Mouse (Mus musculus) hindbrain, embryonic 14.5 days (tissue): ENCODE data around the gene Med21. TPM values are rescaled to one million over a fixed set of nuclear protein-coding genes. Genes with fewer than 3 reads are reported as not detected.

ENCODE experiments used
- ATAC-seq: fragments of 200-750 bp; cut with Nextera tagmentation; 2 replicates; pipeline ENCODE4 v1.8.0; 2017; ENCODE audit warnings: moderate number of reproducible peaks, mild to moderate bottlenecking, moderate TSS enrichment, moderate library complexity; ENCODE audit not compliant: low FRiP score
- DNase-seq: peaks from one replicate; pipeline ENCODE4 v3.0.0-alpha.2; 2015; ENCODE audit warnings: low spot score
- H3K27ac ChIP-seq: fragments of 300-500 bp; sonication (generic); 2 replicates; pipeline ENCODE4 v1.5.1; 2014; ENCODE audit warnings: mild to moderate bottlenecking, moderate library complexity
- H3K27me3 ChIP-seq: fragments of 300-500 bp; sonication (generic); 2 replicates; pipeline ENCODE4 v1.6.1; 2014; ENCODE audit warnings: mild to moderate bottlenecking, low read length, mixed read lengths; ENCODE audit not compliant: control insufficient read depth, insufficient read depth
- H3K36me3 ChIP-seq: fragments of 300-500 bp; sonication (generic); replicated peaks from 2 replicates; pipeline ENCODE4 v1.6.1; 2014; ENCODE audit not compliant: control insufficient read depth, insufficient read depth
- H3K4me1 ChIP-seq: fragments of 300-500 bp; sonication (generic); replicated peaks from 2 replicates; pipeline ENCODE4 v1.6.1; 2014; ENCODE audit warnings: antibody characterized with exemption, low read length, mixed read lengths; ENCODE audit not compliant: control insufficient read depth, insufficient read depth
- H3K4me2 ChIP-seq: fragments of 300-500 bp; sonication (generic); replicated peaks from 2 replicates; pipeline ENCODE4 v1.6.1; 2014; ENCODE audit warnings: mild to moderate bottlenecking, moderate library complexity
- H3K4me3 ChIP-seq: fragments of 300-500 bp; sonication (generic); replicated peaks from 2 replicates; pipeline ENCODE4 v1.5.1; 2014; ENCODE audit warnings: mild to moderate bottlenecking, low read length
- H3K9ac ChIP-seq: fragments of 300-500 bp; sonication (generic); 2 replicates; pipeline ENCODE4 v1.6.1; 2014
- H3K9me3 ChIP-seq: fragments of 300-500 bp; sonication (generic); 2 replicates; pipeline ENCODE4 v1.6.1; 2016; ENCODE audit warnings: low read length; ENCODE audit not compliant: control insufficient read depth
- WGBS: fragments of 180-500 bp; shearing (Covaris S2); extraction: QIAGEN DNeasy Blood & Tissue Kit; methylation state at CpG from one replicate; pipeline ENCODE4 v1.1.7; 2014; 5-methylcytosine and 5-hydroxymethylcytosine counted together
- polyA plus RNA-seq: library from polyadenylated mRNA; unstranded; fragments of >200 nt; fragmentation: Nextera tagmentation; extraction: Ambion mirVana; gene quantifications from 2 replicates; pipeline ENCODE4 v1.2.1, GENCODE M21; 2014

Med21 gene
- polyA plus RNA-seq, 1 experiment from 2014 or later, result 112 TPM

DNA sequence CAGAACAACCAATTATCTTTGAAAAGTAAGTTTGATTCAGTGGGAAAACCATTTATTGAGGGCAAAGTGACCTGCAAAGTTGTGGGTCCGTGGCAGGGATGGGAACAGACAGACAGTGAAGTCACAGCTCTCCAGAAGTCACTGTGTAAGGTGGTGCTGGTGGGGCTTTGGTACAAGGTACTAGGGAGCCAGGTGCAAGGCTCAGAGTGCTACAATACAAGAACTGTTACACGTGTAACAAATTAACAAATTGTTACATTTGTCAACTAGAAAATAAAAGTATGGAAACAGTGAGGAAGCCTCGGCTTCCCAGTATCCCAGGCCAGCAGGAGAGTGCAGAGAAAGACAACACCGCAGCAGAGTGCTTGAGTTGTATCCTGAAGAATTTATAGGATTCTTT lies 31.3 kb downstream of the Med21 start:
- no peak overlapping the region for H3K4me2 ChIP-seq
- H3K4me1 ChIP-seq, result no peaks in the 10 kb centered on the region
- no peaks in the 10 kb centered on the region for H3K36me3 ChIP-seq
- 87% methylated on average over 4 of the region's 4 CpGs for WGBS
- DNase-seq (no peak), ATAC-seq (no peak)
- no peak overlapping the region for H3K4me3 ChIP-seq
- H3K27ac ChIP-seq, result no peak overlapping the region
- H3K9ac ChIP-seq, result no peak overlapping the region
- H3K27me3 ChIP-seq, result no peaks in the 10 kb centered on the region
- no peaks in the 10 kb centered on the region for H3K9me3 ChIP-seq

DNA sequence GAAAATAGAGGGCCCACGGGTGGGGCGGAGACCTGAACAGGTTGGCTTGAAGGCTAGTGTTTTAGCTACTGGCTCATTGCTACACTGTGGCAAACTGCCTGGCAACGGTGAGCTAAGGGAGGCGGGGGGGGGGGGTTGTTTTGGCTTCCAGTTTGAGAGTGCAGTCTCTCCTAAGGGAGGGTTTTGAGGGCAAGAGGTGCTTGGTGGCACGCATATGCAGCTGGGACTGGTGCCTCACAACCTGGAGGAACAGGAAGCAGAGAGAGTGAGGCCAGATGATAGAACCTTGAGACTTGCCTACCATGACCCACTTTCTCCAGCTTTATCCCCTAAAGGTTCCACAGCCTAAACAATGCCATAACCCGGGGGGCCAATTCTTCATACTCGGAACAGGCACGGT lies 32.1 kb downstream of the Med21 start:
- Histone ChIP-seq H3K4me3 (no peak overlapping the region), H3K9ac (no peak overlapping the region), H3K4me2 (no peak overlapping the region), H3K9me3 (no peaks in the 10 kb centered on the region), H3K27ac (no peak overlapping the region), H3K27me3 (no peaks in the 10 kb centered on the region), H3K36me3 (no peaks in the 10 kb centered on the region), H3K4me1 (no peaks in the 10 kb centered on the region)
- ATAC-seq (no peak), DNase-seq (no peak)
- 84% methylated on average over 8 of the region's 8 CpGs for WGBS

- H3K4me1 ChIP-seq, result no peaks in the 10 kb centered on the region
- no peak for DNase-seq
- no peaks in the 10 kb centered on the region for H3K36me3 ChIP-seq
- no peak overlapping the region for H3K4me2 ChIP-seq
- H3K9ac ChIP-seq, result no peak overlapping the region
- no peaks in the 10 kb centered on the region for H3K9me3 ChIP-seq
- no peak overlapping the region for H3K27ac ChIP-seq
- no peaks in the 10 kb centered on the region for H3K27me3 ChIP-seq
- no peak for ATAC-seq
- 91% methylated on average over 4 of the region's 4 CpGs for WGBS
- no peak overlapping the region for H3K4me3 ChIP-seq
These were observed 32.7 kb downstream of the Med21 start for GRCm38 (mm10) chr6:146674881-146675536.

DNA sequence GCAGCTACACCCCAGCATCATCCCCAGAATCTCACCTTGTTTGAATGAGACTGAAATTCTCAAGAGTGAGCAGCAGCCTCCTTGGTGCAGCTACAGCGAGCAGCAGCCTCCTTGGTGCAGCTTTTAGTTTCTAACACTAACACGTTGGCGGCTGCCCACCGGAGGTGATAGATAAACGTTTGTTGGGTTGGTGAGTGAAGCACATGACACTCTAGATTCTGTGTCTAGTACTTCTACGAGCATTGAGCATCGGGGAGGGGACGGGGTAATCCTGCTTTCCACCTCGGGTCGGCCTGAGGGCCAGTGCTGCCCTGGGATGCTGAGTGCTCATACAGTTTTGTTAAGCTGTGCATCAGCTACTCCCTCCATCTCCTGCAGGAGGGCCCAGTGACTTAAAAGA lies 34.6 kb downstream of the Med21 start:
- H3K9ac ChIP-seq, result no peak overlapping the region
- H3K4me2 ChIP-seq, result no peak overlapping the region
- 85% methylated on average over 10 of the region's 10 CpGs for WGBS

DNA sequence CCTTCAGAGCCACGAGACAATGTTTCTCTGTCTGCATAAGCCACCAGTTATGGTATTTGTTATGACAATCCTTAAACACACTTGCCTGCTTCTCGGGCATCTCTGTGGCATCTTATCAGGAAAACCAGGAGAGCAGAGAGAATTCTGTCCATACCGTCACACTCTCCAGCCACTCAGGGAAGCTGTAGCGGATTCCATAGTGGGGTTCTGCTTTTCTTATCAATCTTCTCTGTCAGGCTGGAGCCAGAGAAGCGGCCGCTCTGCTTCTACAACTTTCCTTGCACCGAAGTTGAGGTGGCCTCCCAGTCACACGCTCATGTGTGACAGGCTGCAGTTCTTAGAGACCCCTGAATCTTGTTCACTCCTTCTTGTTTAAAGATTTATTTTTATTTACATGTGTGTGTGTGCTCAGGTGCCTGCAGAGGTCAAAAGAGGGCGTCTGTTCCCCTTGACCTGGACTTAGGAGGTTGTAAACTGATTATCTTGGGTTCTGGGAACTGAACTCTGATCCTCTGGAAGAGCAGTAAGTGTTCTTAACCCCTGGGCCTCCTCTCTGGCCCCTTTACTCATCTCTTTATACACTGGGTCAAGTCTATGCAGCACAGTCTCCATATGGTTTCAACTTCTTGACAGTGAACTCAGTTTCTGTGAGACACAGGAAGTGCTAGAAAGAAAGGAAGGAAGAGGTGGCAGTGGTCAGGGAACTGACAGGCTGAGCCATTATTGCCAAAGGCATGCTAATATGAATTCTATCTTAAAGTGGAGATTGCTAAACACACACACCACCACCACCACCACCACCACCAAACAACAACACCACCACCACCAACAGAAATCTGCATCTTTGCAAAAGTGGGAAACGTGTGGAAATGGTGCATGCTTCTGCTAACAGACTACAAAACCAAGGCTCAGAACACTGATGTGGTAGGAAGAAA lies 36.1 kb downstream of the Med21 start:
- DNase-seq (no peak), ATAC-seq (no peak)
- no peak overlapping the region for H3K4me3 ChIP-seq
- no peak overlapping the region for H3K4me2 ChIP-seq
- no peaks in the 10 kb centered on the region for H3K36me3 ChIP-seq
- no peak overlapping the region for H3K9ac ChIP-seq
- H3K27me3 ChIP-seq, result no peaks in the 10 kb centered on the region
- no peaks in the 10 kb centered on the region for H3K9me3 ChIP-seq
- WGBS, result 83% methylated on average over 10 of the region's 10 CpGs
- H3K4me1 ChIP-seq, result no peaks in the 10 kb centered on the region
- H3K27ac ChIP-seq, result no peak overlapping the region

More for the DNA sequence above, 34.6 kb downstream of the Med21 start:
- DNase-seq, result no peak
- Histone ChIP-seq H3K9me3 (no peaks in the 10 kb centered on the region), H3K4me1 (no peaks in the 10 kb centered on the region), H3K27ac (no peak overlapping the region), H3K36me3 (no peaks in the 10 kb centered on the region), H3K4me3 (no peak overlapping the region), H3K27me3 (no peaks in the 10 kb centered on the region)
- ATAC-seq, result no peak

- H3K9ac ChIP-seq, result no peak overlapping the region
- no peaks in the 10 kb centered on the region for H3K9me3 ChIP-seq
- no peaks in the 10 kb centered on the region for H3K36me3 ChIP-seq
- ATAC-seq, result no peak
- 80% methylated on average over 4 of the region's 4 CpGs for whole genome bisulfite sequencing
- H3K4me2 ChIP-seq, result no peak overlapping the region
- H3K4me3 ChIP-seq, result no peak overlapping the region
- H3K4me1 ChIP-seq, result no peaks in the 10 kb centered on the region
- H3K27ac ChIP-seq, result no peak overlapping the region
- no peaks in the 10 kb centered on the region for H3K27me3 ChIP-seq
- DNase-seq, result no peak
These were observed 41.5 kb downstream of the Med21 start for GRCm38 (mm10) chr6:146683881-146684280.

GRCm38 (mm10) chr6:146685781-146686308 lies 43.5 kb downstream of the Med21 start:
- no peak overlapping the region for H3K27ac ChIP-seq
- no peaks in the 10 kb centered on the region for H3K9me3 ChIP-seq
- H3K9ac ChIP-seq, result no peak overlapping the region
- H3K36me3 ChIP-seq, result no peaks in the 10 kb centered on the region
- H3K4me2 ChIP-seq, result no peak overlapping the region
- WGBS, result 82% methylated on average over 17 of the region's 17 CpGs
- H3K4me3 ChIP-seq, result no peak overlapping the region
- H3K4me1 ChIP-seq, result no peaks in the 10 kb centered on the region
- DNase-seq, result no peak
- no peak for ATAC-seq
- no peaks in the 10 kb centered on the region for H3K27me3 ChIP-seq

- H3K27ac ChIP-seq, result no peak overlapping the region
- H3K4me1 ChIP-seq, result no peaks in the 10 kb centered on the region
- WGBS, result 85% methylated on average over 5 of the region's 5 CpGs
These were observed 44.3 kb downstream of the Med21 start for GRCm38 (mm10) chr6:146686463-146687196.

GRCm38 (mm10) chr6:146688010-146688409 lies 45.7 kb downstream of the Med21 start:
- Histone ChIP-seq H3K27ac (no peak overlapping the region), H3K4me3 (no peak overlapping the region), H3K9ac (no peak overlapping the region), H3K9me3 (no peaks in the 10 kb centered on the region), H3K4me1 (no peaks in the 10 kb centered on the region), H3K36me3 (no peaks in the 10 kb centered on the region), H3K27me3 (no peaks in the 10 kb centered on the region), H3K4me2 (no peak overlapping the region)
- no peak for DNase-seq
- 92% methylated on average over 7 of the region's 7 CpGs for WGBS
- ATAC-seq, result no peak

More at GRCm38 (mm10) chr6:146686463-146687196, 44.3 kb downstream of the Med21 start:
- Histone ChIP-seq H3K27me3 (no peaks in the 10 kb centered on the region), H3K9ac (no peak overlapping the region), H3K4me2 (no peak overlapping the region), H3K9me3 (no peaks in the 10 kb centered on the region), H3K36me3 (no peaks in the 10 kb centered on the region), H3K4me3 (no peak overlapping the region)
- DNase-seq, result no peak
- ATAC-seq, result no peak
